Mouse (Mus musculus): ENCODE measurements around the gene Mt3. TPM values are rescaled to one million over a fixed set of nuclear protein-coding genes. Genes with fewer than 3 reads are reported as not detected.

Mt3 gene
- polyA plus RNA-seq, 1 experiment from 2014 or later, result 0.60 TPM

DNA sequence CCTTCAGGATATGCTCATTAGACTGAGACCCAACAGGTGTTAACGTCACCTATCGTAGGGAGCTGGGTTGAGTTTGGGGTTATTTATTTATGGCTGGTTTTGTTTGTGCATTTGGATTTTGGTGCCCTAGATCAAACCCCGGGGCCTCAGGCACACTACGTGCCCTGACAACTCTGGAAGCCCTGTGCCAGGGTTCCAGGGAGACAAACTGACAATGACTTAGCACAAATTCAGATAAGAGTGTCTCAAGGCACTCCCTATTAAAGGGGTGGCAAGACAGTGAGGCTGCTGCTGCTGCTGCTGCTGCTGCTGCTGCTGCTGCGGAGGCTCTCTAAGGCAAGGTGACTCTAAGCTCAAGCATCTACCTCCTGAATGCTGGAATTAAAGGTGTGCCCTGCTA lies 17.1 kb downstream of the Mt3 start:
- no peak overlapping the region for H3K27ac ChIP-seq (ENCODE audit: low read depth, low read length)
- 88% methylated on average over 5 of the region's 5 CpGs for WGBS
- H3K9ac ChIP-seq (ENCODE audit: low read depth, low read length), result no peak overlapping the region
- H3K9me3 ChIP-seq (ENCODE audit: control insufficient read depth, low read length), result no peaks in the 10 kb centered on the region
- peaks cover 21% of the 10 kb centered on the region for H3K4me1 ChIP-seq (ENCODE audit: control insufficient read depth, insufficient read depth, low read length)
- H3K4me2 ChIP-seq (replicated peaks; ENCODE audit: low read depth, low read length), result no peak overlapping the region
- H3K27me3 ChIP-seq (ENCODE audit: control insufficient read depth, insufficient read depth, low read length), result peaks cover 39% of the 10 kb centered on the region
- H3K4me3 ChIP-seq (ENCODE audit: low read length), result no peak overlapping the region
- ATAC-seq (ENCODE audit: low FRiP score, low TSS enrichment), result no peak
- no peaks in the 10 kb centered on the region for H3K36me3 ChIP-seq (ENCODE audit: control insufficient read depth, insufficient read depth, low read length)

DNA sequence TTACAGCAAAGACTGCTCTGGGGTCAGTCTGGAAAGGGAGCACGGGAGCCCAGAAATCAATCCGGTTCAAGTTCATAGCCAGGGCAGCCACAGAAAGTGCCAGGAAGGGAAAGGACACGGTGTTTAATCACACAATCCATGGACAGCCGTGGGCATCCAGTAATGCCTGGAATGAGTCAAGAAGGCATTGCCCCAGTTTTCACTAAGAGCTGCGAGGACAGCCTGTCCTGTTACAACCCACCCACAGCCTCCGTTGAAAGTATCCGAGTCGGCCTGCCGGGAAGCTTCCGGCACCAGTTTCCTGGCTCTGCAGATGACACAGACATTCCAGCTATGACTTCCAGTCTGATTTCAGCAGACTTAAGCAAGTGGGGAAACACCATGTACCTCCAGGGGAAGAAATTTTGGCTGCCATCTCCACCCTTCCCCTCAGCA lies 18.9 kb downstream of the Mt3 start:
- Histone ChIP-seq H3K9me3 (ENCODE audit: control insufficient read depth, low read length) (no peaks in the 10 kb centered on the region), H3K4me2 (replicated peaks; ENCODE audit: low read depth, low read length) (peak overlapping the region; percentile 85), H3K4me1 (ENCODE audit: control insufficient read depth, insufficient read depth, low read length) (peaks cover 21% of the 10 kb centered on the region), H3K4me3 (ENCODE audit: low read length) (peak overlapping the region; percentile 40), H3K9ac (ENCODE audit: low read depth, low read length) (no peak overlapping the region), H3K27ac (ENCODE audit: low read depth, low read length) (no peak overlapping the region), H3K36me3 (ENCODE audit: control insufficient read depth, insufficient read depth, low read length) (no peaks in the 10 kb centered on the region), H3K27me3 (ENCODE audit: control insufficient read depth, insufficient read depth, low read length) (peaks cover 54% of the 10 kb centered on the region)
- ATAC-seq (ENCODE audit: low FRiP score, low TSS enrichment), result no peak
- WGBS, result 26% methylated on average over 10 of the region's 10 CpGs

DNA sequence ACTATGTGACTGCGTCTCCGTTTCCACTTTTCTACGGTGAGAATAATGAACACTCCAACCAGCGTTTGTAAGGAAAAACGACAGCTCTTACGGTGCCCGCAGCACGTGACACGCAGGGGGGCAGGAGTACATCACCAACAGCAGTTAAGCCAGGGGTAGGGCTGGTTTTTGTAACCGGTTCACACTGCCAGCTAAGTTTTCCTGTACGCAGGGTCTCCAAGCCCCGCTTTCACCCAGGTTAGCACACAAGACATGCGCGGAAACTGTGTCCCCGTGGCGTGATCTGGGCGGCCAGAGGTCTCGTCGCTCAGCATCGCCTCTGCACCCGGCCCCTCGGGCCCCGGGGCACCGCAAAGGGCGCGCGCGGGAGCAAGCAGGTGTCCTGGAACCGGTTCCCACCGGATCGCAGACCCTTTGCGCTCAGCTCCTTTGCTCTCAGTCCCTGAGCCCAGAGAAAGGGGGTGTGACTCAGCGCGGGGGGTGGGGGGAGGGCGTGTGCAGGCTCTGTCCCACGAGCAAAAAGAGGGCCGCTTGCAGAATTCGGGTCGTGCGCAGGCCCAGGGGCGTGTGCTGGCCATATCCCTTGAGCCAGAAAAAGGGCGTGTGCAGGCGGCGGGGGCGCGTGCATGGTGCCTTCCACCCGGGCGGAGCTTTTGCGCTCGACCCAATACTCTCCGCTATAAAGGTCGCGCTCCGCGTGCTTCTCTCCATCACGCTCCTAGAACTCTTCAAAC lies 19.8 kb downstream of the Mt3 start, which contains the start of gene Mt2:
Gene Mt2, plus strand, starts transcription at position 590 of the 734 bp plus-strand sequence.
- peak; percentile 82 for ATAC-seq (ENCODE audit: low FRiP score, low TSS enrichment)
- Histone ChIP-seq H3K4me3 (ENCODE audit: low read length) (peak within 1 kb of the TSS; percentile 40), H3K27ac (ENCODE audit: low read depth, low read length) (no peak within 1 kb of the TSS), H3K4me2 (replicated peaks; ENCODE audit: low read depth, low read length) (peak within 1 kb of the TSS; percentile 85), H3K36me3 (ENCODE audit: control insufficient read depth, insufficient read depth, low read length) (no peaks in the 10 kb centered on the region), H3K9me3 (ENCODE audit: control insufficient read depth, low read length) (no peaks in the 10 kb centered on the region), H3K9ac (ENCODE audit: low read depth, low read length) (peak within 1 kb of the TSS; percentile 42), H3K4me1 (ENCODE audit: control insufficient read depth, insufficient read depth, low read length) (peaks cover 21% of the 10 kb centered on the region), H3K27me3 (ENCODE audit: control insufficient read depth, insufficient read depth, low read length) (peaks cover 61% of the 10 kb centered on the region)
- under 1% methylated on average over 56 of the region's 56 CpGs for WGBS

GRCm38 (mm10) chr8:94172809-94173732 lies 20.7 kb downstream of the Mt3 start:
- peak overlapping the region; percentile 40 for H3K4me3 ChIP-seq (ENCODE audit: low read length)
- H3K27me3 ChIP-seq (ENCODE audit: control insufficient read depth, insufficient read depth, low read length), result peaks cover 64% of the 10 kb centered on the region
- peaks cover 21% of the 10 kb centered on the region for H3K4me1 ChIP-seq (ENCODE audit: control insufficient read depth, insufficient read depth, low read length)
- no peaks in the 10 kb centered on the region for H3K36me3 ChIP-seq (ENCODE audit: control insufficient read depth, insufficient read depth, low read length)
- ATAC-seq (ENCODE audit: low FRiP score, low TSS enrichment), result peak; percentile 24; the same call in 1 of the 2 replicates
- H3K27ac ChIP-seq (ENCODE audit: low read depth, low read length), result no peak overlapping the region
- H3K9ac ChIP-seq (ENCODE audit: low read depth, low read length), result peak overlapping the region; percentile 42; the same call in 1 of the 2 replicates
- H3K4me2 ChIP-seq (replicated peaks; ENCODE audit: low read depth, low read length), result peak overlapping the region; percentile 85
- WGBS, result 1% methylated on average over 39 of the region's 39 CpGs
- H3K9me3 ChIP-seq (ENCODE audit: control insufficient read depth, low read length), result no peaks in the 10 kb centered on the region

GRCm38 (mm10) chr8:94173848-94174403 lies 21.5 kb downstream of the Mt3 start:
- Histone ChIP-seq H3K4me2 (replicated peaks; ENCODE audit: low read depth, low read length) (no peak overlapping the region), H3K27ac (ENCODE audit: low read depth, low read length) (no peak overlapping the region), H3K9ac (ENCODE audit: low read depth, low read length) (no peak overlapping the region), H3K4me1 (ENCODE audit: control insufficient read depth, insufficient read depth, low read length) (peaks cover 21% of the 10 kb centered on the region), H3K9me3 (ENCODE audit: control insufficient read depth, low read length) (no peaks in the 10 kb centered on the region), H3K36me3 (ENCODE audit: control insufficient read depth, insufficient read depth, low read length) (no peaks in the 10 kb centered on the region), H3K4me3 (ENCODE audit: low read length) (no peak overlapping the region), H3K27me3 (ENCODE audit: control insufficient read depth, insufficient read depth, low read length) (peaks cover 72% of the 10 kb centered on the region)
- WGBS, result 45% methylated on average over 11 of the region's 11 CpGs
- no peak for ATAC-seq (ENCODE audit: low FRiP score, low TSS enrichment)

- WGBS, result 22% methylated on average over 7 of the region's 7 CpGs
- H3K4me2 ChIP-seq (replicated peaks; ENCODE audit: low read depth, low read length), result no peak overlapping the region
- ATAC-seq (ENCODE audit: low FRiP score, low TSS enrichment), result no peak
- H3K9ac ChIP-seq (ENCODE audit: low read depth, low read length), result no peak overlapping the region
- H3K4me3 ChIP-seq (ENCODE audit: low read length), result no peak overlapping the region
- H3K4me1 ChIP-seq (ENCODE audit: control insufficient read depth, insufficient read depth, low read length), result peaks cover 27% of the 10 kb centered on the region
- H3K27ac ChIP-seq (ENCODE audit: low read depth, low read length), result no peak overlapping the region
- no peaks in the 10 kb centered on the region for H3K9me3 ChIP-seq (ENCODE audit: control insufficient read depth, low read length)
- peaks cover 77% of the 10 kb centered on the region for H3K27me3 ChIP-seq (ENCODE audit: control insufficient read depth, insufficient read depth, low read length)
- H3K36me3 ChIP-seq (ENCODE audit: control insufficient read depth, insufficient read depth, low read length), result no peaks in the 10 kb centered on the region
Measured at GRCm38 (mm10) chr8:94174619-94175213, 22.3 kb downstream of the Mt3 start.

DNA sequence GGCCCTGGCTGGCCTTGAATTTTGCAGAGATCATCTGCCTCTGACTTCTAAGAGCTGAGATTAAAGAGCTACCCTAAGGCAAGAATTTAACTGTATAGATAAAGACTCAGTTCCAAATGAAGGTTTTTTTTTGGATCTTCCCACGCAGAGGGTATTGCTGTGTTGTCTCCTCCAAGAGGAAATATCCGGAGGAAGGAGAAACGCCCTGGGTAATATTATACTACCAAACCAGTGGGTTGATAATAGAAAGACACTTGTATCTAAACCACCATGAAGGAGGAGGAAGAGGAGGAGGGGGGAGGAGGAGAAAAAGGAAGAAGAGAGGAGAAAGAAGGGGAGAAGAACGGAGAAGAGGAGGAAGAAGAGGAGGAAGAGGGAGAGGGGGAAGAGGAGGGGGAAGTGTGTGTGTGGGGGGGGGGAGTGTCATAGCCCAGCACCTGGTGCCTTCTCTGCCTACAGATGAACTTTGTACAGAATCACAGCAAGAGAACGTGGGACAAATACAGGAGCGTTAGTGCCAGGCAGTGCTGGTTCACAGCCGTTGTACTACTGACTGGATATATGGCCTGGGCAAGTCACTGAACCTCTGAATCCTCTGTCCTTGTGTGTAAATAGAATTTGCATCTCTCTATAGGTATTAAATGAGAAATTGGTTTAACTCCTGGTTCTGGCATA lies 25.4 kb downstream of the Mt3 start:
- H3K4me1 ChIP-seq (ENCODE audit: control insufficient read depth, insufficient read depth, low read length), result peaks cover 15% of the 10 kb centered on the region
- no peak overlapping the region for H3K4me3 ChIP-seq (ENCODE audit: low read length)
- no peak for ATAC-seq (ENCODE audit: low FRiP score, low TSS enrichment)
- H3K9me3 ChIP-seq (ENCODE audit: control insufficient read depth, low read length), result no peaks in the 10 kb centered on the region
- no peak overlapping the region for H3K4me2 ChIP-seq (replicated peaks; ENCODE audit: low read depth, low read length)
- no peaks in the 10 kb centered on the region for H3K36me3 ChIP-seq (ENCODE audit: control insufficient read depth, insufficient read depth, low read length)
- WGBS, result 48% methylated on average over 7 of the region's 7 CpGs
- H3K27ac ChIP-seq (ENCODE audit: low read depth, low read length), result no peak overlapping the region
- H3K9ac ChIP-seq (ENCODE audit: low read depth, low read length), result no peak overlapping the region
- peaks cover 76% of the 10 kb centered on the region for H3K27me3 ChIP-seq (ENCODE audit: control insufficient read depth, insufficient read depth, low read length)
